Mouse (Mus musculus) frontal cortex, postnatal 36 days (tissue): ENCODE results near the gene Crat.
"Not testable (repeated sequence)": the region's sequence is repeated elsewhere in the genome, so short reads cannot be mapped to it uniquely, and the experiment has no call there.

Source experiments
- DNase-seq, 2 experiments: peaks; one replicate each; pipeline ENCODE4 v3.0.0; 2022; ENCODE audit warnings: low spot score in 2 of 2

The Crat gene

DNA sequence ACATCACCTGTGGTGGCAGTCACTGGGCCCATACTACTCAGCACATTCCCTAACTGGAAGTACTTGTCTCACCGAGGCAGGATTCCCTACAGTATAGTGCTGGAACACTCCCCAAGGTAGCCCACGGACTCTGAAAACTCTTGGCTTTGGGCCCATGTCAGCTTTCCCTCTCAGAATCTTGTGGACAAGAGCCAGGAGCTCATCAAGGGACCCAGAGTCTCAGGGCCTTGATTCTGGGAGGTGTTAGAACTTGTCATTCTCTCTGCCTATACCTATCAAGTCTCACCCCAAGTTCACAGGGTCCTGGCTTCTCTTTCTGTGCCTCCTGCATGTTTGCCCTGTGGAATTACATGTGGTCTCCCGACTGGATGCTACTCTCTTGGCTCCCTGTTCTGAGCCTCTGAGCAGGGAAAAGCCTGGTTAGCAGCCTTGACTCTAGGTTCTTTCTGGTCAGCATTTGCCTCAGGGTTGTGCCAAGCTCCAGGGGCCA, 24.6 kb upstream of the Crat start:
- DNase-seq, result no peak

DNA sequence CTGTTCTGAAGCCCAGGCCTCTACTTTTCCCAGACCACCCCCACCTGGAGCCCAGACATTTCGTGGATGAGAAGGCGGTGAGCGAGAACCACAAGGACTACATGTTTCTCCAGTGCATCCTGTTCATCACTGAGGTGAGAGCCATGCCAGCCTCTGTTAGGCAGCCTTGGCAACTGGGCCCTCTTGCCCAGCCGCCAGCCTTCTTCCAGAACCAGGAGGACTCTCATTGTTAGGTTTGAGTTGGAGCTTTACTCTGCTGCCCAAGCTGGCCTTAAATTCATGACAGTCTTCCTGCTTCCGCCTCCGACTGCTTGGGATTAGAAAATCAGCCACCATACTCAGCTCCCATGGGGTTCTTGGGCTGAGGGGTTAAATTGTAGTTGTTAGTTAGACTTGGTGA, 24.0 kb upstream of the Crat start:
- no peak for DNase-seq

DNA sequence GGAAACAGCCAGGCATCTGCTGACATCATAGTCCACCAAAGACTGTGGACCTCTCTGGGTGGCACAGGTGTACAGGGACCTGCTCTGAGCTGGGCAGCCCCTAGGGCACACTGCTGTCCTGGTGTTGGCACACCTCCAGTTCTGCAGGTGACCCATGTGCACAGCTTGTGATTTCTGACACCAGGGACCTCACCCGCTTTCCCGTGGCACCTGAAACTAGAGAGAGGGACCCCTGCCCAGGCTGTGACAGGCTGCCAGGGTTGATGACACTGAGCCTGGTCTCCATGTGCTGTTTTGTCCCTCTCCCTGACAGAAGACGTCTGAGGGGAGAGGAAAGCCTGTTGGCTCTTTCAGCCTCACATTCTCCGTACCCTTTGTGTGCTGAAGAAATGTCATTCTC, 22.2 kb upstream of the Crat start:
- DNase-seq, result no peak

DNA sequence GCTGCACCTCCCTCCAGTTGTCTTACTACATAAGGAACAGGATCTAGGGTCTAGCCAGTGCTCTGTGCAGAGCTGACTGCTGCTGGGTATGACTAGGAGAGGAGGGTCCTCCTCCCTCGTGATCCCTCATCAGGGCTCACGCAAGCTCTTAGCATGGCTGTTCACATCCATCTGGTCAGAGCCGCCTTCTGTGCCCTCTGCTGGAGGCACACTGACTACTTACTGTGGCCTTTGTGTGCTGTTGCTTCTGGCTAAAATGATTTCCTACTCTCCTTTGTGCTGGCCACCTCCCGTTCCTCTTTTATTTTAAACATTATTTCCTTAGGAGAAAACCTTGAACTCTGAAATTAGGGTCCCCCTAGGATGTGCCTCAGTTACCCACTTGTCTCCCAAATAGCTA, 21.2 kb upstream of the Crat start:
- no peak for DNase-seq

DNA sequence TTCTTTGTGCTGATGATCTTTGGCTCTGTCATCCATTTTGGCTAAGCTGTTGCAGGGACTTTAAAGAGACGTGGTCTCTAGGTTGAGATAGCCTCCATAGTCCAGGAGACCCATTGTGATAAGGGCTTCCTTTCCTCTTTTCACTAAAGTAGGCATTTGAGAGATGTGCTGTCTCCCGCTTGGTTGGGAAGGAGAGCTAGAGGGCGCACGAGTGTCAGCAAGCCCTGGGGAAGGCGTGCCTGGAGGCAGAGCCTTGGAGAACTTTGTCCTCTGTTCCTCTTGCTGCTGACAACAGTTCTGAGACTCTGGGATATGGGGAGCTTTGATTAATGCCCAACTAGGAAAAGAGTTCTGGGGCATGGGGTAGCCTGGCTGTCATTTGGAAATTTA, 20.5 kb upstream of the Crat start:
- no peak for DNase-seq

DNA sequence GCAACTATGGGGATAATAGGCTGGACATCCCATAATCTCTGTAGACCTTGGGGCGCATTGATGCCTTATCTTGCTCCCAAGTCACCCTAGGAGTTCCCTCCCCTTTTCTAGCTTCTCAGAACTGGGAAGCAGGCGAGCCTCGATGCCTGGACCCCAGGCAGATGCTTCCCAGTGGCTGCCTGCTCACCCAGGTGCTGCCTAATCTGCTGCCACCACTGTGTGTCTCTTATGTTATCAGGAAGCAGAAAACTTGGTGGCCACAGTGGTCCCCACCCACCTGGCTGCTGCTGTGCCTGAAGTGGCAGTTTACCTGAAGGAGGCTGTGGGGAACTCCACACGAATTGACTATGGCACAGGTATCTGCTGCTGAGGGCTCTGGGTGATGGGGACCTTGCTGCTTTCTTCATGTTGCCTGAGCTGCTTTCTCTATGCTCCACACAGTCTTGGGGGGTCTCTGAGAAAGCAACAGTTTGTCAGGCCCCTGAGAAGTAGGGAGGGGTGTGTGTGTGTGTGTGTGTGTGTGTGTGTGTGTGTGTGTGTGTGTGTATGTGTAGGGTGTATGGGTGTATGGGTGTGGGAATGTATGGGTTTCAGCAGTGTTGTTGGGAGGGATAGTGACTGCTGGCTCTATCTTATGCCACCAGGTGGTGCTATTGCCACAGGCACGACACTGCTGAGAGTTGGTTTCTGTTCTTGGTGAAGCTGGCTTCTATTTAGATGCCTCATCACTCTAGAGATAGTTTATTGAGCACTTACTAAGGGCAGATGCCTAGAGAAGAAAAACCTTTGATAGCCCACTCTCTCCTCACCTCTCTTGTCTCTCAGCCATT, 19.9 kb upstream of the Crat start:
- DNase-seq, result peak; percentile 64 to 79

DNA sequence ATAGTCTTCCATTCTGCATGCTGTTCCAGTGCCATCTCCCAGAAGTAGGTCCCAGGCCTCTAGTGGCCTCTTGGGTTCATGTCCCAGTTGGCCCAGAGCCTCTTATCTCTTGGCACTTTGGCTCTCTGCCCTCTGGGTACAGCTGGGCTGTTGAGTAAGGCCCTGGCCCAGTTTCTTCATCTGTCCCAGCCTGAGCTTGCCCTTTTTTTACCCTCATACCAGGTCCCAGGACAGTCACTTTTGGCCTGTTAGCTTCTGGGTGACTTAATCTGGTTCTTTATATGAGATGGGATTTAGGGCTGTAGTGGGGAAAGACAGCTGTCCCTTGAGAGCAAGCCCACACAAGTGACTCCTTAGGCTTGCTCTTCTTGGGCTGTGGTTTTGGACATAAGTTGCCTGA, 13.5 kb upstream of the Crat start:
- peak in 1 of 2 experiments; percentile 30 for DNase-seq

DNA sequence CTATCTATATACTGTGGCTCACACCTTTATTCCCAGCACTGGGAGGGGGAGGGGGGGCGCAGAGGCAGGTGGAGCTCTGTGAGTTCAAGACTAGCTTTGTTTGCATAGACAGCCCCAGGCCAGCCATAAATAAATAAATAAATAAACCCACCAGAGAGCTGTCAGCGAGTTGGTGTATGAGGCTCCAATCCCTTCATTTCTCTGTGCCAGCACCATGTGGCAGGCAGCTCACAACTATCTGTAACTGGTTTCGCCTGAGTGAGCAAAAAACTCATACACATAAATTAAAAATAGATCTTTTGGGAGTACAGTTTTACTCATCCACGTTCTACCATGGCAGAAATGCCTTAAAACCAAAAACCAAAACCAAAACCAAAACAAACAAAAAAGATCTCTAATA, 5.8 kb upstream of the Crat start:
- no peak for DNase-seq

DNA sequence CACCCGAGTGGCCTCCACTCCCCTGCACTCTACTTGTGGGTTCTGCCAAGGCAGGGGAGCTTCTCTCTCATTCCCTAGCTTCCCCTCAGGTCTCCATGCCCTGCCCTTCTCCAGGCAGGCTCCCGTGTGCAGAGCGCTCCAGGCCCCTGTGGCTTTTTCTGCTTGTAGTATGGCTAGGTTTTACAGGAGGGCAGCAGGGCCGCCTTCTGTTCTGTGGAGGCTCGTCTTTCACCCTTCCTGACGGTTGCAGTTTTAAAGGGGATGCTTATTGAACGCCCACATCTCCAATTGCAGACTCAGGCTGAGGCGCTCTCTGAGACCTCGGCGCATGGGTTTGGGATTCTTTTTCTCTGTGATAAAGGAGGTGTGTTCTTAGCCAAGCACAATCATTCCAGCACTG, 3.5 kb upstream of the Crat start:
- no peak for DNase-seq

DNA sequence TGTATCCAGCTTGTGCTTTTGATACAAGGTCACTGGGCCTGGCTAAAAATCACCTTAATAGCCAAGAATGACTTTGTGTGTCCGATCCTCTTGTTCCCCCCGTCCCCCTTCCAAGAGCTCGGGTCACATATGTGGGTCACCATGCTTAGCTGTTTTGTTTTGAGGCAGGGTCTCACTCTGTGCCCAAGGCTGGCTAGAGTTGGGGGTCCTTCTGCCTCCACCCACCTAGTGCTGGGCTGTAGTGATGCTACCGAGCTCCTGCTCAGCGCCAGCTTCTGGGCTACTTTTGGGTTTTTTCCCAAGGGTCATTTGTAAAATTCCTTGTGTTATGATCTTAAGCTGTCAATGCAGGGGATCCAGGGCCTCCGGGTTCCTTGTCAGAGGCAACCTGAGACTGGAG, 2.6 kb upstream of the Crat start:
- no peak for DNase-seq

DNA sequence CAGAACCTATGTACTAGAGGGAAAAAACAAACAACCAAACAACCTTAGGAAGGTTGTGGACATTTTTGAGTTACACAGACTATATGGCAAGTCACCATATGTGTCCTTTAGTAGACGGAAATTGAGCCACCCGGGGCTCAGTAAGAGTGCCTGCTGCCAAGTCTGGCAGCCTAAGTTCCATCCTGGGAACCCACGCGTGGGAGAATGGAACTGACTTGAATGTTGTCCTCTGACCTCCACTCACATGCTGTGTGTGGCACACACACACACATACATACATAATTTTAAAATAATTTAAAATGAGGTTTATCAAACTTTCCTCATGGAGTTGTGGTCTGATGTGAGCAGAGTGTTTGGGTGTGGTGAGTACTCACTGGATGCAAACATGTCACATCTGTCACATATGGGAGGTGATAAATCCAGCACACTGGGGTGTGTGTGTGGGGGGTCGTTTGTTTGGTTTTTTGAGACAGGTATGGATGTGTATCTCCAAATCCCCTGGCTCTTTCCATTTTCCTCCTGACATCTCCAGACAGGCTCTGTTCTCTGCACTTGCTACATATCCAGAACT, 2.1 kb upstream of the Crat start:
- DNase-seq, result no peak

DNA sequence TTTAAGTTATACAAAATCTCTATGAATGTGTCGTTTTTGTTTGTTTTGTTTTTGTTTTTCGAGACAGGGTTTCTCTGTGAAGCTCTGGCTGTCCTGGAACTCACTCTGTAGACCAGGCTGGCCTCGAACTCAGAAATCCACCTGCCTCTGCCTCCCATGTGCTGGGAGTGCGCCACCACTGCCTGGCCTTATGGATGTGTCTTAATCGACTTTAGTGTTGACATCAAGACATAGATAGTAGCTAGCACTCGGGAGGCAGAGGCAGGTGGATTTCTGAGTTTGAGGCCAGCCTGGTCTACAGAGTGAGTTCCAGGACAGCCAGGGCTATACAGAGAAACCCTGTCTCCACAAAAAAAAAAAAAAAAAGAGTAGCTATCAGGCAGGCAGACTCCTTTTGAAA, 1.5 kb upstream of the Crat start:
- not testable (repeated sequence) for DNase-seq

DNA sequence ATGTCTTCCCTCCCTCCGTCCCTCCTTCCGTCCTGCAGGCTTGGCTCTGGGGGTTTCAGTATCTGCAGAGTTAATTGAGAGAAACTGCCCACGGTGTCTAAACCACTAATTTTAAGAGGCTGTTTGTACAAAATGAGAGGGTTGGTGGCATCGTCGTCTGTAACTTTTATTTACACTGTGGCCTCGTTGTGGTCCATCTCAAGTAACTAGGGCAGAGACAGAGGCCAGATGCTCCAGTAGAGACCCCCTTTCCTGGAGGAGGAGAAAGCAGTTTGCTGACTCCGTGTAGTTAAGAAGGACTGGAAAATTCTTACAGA, 994 bp upstream of the Crat start:
- DNase-seq, result no peak

DNA sequence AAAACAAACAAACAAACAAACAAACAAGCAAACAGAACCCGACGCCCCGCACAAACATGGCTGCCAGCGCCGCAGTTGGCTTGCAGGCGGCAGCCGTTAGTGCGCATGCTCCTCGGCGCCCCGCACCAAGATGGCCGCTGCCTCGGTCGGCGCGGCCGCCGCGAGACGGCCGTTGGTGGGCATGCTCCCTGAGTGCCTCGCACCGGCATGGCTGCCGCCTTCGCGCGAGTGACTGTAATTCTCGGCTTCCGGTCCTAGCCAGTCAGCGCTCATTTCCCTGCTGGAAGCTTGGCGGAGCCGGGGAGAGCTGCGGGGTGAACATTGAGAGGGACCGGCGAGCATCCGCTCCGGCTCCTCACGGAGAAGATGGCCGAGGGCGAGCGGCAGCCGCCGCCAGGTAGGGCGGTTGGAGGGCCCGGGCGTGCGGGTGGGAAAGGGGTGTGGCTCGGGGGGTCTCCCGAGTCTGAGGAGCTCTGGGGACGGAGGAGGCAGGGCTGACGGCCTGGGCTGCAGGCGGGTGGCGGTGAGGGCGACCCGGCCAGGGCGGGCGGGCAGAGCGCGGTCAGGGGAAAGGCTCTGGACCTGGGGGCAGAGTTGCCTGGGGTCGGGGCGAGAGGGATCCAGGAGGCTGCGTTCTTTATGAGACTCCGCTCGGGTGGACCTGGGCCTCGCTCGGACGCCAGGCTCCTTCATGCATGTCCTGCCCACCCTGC, 479 bp upstream of the Crat start, which contains the start of gene Ptpa:
TSS of gene Ptpa (plus strand) at position 104 of the 713 bp plus-strand sequence.
- DNase-seq, result peak; percentile 92 to 94

DNA sequence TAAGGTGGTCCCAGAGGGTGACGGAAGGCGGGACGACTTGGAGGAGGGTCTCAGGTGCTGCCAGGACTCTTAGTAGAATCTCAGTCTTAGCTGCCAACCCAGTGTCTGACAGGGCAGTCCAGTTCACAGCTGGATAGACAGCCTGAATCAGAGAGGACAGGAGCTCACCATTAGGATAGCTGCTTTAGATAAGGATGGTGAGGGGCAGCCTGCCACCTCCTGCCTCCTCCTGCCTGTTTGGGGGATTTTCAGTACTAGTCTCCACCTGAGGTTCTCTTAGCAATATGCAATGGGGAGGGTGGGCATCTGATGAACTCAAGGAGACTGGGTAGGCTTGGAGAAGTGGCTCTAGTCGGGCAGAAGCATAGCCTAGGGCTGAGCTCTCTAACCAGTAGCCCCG, 932 bp downstream of the Crat start:
- DNase-seq, result no peak

DNA sequence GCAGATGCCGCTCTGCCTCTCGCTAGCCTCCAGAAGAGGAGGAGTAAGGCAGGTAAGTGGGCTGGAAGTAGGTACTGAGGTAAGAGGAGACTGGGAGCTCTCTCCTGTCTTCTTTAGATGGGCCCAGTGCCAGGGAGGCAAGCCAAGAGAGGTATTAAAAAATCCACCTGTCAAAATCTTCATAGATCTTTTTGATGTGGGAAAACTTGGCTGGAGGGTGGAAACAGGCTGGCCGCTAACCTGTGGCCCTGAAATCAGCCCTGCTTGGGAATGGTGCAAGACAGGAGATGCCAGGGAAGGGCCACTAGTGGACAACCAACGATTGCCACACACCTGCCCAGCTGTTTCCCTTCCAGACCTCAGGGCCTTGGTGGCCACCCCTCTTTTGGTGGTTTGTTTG, 1.5 kb downstream of the Crat start:
- no peak for DNase-seq

DNA sequence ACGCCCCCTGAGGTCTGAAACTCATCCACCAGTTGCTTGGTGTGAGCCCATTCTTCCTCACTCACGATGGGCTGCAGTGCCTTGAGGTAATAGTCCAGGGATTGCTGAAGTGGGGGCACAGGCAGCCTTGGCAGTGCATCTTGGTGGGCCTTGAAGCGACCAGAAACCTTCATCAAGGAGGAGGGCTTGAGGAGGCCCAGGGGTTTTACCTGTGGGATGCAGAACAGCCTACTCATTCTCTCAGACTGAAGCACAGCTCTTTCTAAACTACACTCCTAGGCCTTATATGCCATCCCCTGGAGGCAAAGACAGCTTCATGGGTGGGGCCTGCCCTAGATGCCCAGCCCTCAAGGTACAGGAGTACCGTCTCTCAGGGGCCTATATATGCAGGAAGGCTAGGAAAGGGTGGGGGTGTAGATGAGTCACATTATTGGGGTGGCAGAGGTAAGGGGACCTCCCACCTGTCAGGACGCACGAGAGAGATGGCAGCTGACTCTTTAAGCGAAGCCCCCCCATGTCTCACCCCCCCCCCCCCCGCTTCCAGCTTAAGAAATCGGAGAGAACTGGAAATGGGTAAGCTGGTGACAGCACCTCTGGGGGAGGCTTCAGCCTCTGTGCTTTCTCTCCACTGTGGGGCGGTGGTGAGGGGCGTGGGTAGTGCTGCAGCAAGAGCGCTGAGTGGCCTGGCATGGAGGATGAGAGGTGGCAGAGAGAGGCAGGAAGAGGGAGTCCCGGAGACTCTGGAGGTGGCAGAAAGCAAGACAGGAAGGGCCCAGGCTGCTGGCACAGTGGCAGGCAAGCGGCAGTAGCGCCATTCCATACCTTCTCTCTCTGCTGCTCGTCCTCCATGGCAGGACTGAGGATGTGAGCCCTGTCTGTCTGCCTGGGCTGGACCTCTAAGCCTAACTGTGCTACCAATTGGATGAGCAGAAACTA, 2.3 kb downstream of the Crat start:
- peak; percentile 72 to 74 for DNase-seq

DNA sequence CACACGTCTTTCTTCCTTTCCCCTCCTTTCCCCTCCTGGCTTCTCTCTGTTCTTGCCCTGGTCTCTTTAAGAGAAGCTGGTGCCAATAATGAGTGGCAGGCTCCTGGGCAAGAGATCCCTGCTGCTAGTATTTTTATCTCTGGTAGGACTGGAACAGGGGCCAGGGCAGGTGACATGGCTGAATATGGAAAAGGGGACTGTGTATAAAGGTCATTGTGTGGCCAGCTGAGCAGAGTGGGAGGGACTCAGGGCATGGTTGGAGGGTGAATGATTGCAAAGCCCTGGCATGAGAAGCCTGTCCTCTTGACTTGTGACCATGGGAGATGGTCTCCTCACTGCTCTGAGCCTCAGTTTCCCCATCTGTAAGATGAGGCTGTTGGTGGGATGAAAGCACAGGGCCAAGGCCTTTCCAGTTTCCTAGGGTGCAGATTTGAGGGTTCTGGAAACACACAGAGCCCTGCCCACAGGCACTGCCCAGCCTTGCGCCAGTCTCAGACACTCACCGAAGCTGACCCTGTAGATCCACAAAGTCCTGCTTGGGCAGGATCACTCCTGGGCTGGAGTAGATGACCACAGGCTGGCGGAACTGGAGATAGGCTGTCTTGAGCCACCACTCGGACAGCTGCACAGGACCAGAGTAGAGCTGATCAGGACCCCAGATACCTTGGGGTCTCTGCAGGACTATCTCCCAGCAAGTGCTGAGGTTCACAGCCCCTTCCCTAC, 6.0 kb downstream of the Crat start:
- DNase-seq, result no peak

DNA sequence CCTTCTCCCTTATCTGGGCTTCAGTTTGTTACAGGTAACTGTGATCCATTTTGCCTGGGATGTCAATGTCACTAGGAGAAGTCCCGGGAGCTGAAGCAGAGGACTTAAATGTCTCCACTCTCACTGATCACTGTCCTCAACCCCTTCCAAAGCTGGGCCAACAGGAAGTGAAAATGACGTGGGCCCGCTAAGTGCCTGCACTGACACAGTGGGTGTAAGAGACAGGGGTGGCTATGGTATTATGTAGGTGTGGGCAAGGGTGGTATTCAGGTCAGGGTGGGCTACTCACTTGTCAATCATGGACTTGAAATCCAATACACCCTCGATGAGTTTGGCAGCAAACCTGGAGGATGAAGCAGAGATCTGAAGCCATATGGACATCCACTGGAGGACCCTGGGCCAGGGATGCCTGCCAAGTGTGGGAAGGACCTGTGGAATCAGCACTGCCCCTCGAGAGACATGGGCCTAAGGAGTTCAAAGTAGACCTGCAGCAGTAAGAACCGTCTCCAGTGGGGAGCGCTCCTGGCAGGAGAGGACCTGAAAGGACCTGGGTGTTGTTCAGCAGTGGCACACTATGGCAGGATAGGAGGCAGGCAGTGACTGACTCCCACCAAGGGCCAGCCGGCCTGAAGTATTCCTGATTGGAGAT, 7.0 kb downstream of the Crat start:
- no peak for DNase-seq

DNA sequence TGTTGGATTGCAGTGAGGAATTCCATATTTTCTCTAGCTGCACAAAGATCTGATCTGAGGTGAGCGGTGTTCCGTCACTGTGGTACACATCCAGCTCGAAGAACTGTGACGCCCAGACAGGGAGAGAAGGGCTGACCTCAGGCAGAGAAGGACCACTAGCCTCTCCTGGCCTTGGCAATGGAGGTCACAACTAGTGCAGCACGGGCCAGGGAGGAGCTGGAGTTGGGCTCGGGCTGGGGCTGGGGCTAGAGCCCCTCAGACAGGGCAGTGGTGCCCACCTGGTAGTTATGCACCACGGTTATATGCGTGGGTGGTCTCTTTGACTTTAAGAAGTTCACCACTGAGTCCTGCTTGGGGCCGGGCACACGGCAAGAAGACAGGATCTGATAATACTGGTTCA, 7.8 kb downstream of the Crat start:
- no peak for DNase-seq

DNA sequence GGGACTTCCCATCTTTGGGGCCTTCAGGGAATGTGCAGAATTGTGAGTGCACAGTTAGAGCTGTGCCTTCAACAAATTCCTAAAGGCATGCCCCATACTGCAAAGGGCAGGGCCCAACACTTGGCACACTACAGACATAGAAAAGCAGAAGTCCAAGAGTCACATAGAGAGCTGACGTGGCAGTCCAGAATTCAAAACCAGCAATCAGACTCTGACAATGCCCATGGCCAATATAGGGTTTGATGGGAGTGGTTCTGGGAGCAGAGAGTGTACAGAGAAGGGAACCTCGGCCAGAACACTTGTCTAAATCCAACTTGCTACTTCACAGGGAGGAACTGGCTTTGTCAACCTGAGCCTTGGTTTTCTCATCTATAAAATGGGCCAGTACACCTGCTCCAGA, 8.4 kb downstream of the Crat start:
- DNase-seq, result no peak
